Mouse (Mus musculus) small intestine, adult 2 months (tissue): ENCODE data around the gene Timm13. TPM values are rescaled to one million over a fixed set of nuclear protein-coding genes. Genes with fewer than 3 reads are reported as not detected.
A peak's percentile ranks its signal among the peaks of the same experiment; 100 is the strongest.

Experiments used
- H3K27ac ChIP-seq: fragments of 200-500 bp; 2 replicates; pipeline ENCODE4 v1.5.1; 2012; ENCODE audit warnings: low read depth, low read length, control low read depth, inconsistent platforms; ENCODE audit not compliant: insufficient read depth
- H3K27me3 ChIP-seq: fragments of 200-500 bp; 2 replicates; pipeline ENCODE4 v1.6.1; 2012; ENCODE audit warnings: mild to moderate bottlenecking, moderate library complexity, low read length, inconsistent platforms; ENCODE audit not compliant: control insufficient read depth, insufficient read depth
- H3K36me3 ChIP-seq: fragments of 200-500 bp; 2 replicates; pipeline ENCODE4 v1.6.1; 2012; ENCODE audit warnings: mild to moderate bottlenecking, low read length, control low read depth, inconsistent platforms; ENCODE audit not compliant: control insufficient read depth, insufficient read depth
- H3K4me1 ChIP-seq: fragments of 200-500 bp; 2 replicates; pipeline ENCODE4 v1.6.1; 2012; ENCODE audit warnings: low read length, inconsistent platforms, mixed read lengths; ENCODE audit not compliant: control insufficient read depth, insufficient read depth, insufficient read length
- H3K4me3 ChIP-seq: fragments of 200-500 bp; 2 replicates; pipeline ENCODE4 v1.5.1; 2012; ENCODE audit warnings: low read depth, mild to moderate bottlenecking, control low read depth, inconsistent platforms, low read length, moderate library complexity
- CTCF ChIP-seq: fragments of 200-500 bp; IDR thresholded peaks from 2 replicates; pipeline ENCODE4 v1.5.1; 2012; ENCODE audit warnings: low read depth, mild to moderate bottlenecking, control low read depth, inconsistent platforms, low read length, moderate library complexity, mixed read lengths; ENCODE audit not compliant: insufficient replicate concordance, insufficient read length; ENCODE audit errors: extremely low read depth
- POLR2A ChIP-seq: fragments of 200-500 bp; IDR thresholded peaks from 2 replicates; pipeline ENCODE4 v1.6.1; 2012; ENCODE audit warnings: low read depth, mild to moderate bottlenecking, control low read depth, inconsistent platforms, low read length, moderate library complexity
- WGBS: fragments of 180-500 bp; shearing (Covaris S2); methylation state at CpG from one replicate; pipeline ENCODE4 v1.1.7; 2018; 5-methylcytosine and 5-hydroxymethylcytosine counted together
- polyA plus RNA-seq: library from polyadenylated mRNA; depleted of rRNA; stranded (reverse); fragments of >200 nt; gene quantifications from 2 replicates; pipeline ENCODE4 v1.2.3, GENCODE M21; 2012; rRNA removed

Gene Timm13
- polyA plus RNA-seq, 1 experiment: 250 TPM

- H3K4me3 ChIP-seq: no peak overlapping the region
- peaks cover 13% of the 10 kb centered on the region for H3K36me3 ChIP-seq
- no peaks in the 10 kb centered on the region for H3K27me3 ChIP-seq
- H3K27ac ChIP-seq: no peak overlapping the region
- TF ChIP-seq CTCF (no peak), POLR2A (no peak)
- H3K4me1 ChIP-seq: peaks cover 16% of the 10 kb centered on the region
- 42% methylated on average over 5 of the region's 5 CpGs for WGBS
These were observed 43.9 kb downstream of the Timm13 start for GRCm38 (mm10) chr10:80856908-80857307.

GRCm38 (mm10) chr10:80856267-80856666, 44.5 kb downstream of the Timm13 start:
- Histone ChIP-seq H3K4me3 (no peak overlapping the region), H3K4me1 (peaks cover 16% of the 10 kb centered on the region), H3K27ac (no peak overlapping the region), H3K27me3 (no peaks in the 10 kb centered on the region), H3K36me3 (peaks cover 14% of the 10 kb centered on the region)
- 63% methylated on average over 3 of the region's 3 CpGs for WGBS
- TF ChIP-seq POLR2A: no peak

DNA sequence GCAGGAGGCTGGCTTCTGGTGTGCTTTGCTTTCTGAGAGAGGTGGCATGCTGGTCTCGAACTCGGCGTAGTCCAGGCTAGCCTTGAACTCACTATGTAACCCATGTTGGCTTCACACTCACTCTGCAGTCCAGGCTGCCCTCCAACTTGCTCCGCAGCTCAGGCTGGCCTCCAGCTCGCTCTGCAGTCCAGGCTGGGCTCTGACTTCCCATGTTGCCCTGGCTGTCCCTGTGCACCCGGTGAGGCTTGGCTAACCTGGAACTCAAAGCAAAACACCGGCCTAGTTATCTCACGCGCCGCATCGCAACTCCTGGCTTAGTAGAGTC, 45.1 kb downstream of the Timm13 start:
- no peaks in the 10 kb centered on the region for H3K27me3 ChIP-seq
- peaks cover 12% of the 10 kb centered on the region for H3K36me3 ChIP-seq
- no peak for TF ChIP-seq CTCF
- no peak for TF ChIP-seq POLR2A
- 15% methylated on average over 11 of the region's 11 CpGs for WGBS
- H3K27ac ChIP-seq: no peak overlapping the region
- H3K4me1 ChIP-seq: peaks cover 16% of the 10 kb centered on the region
- peak overlapping the region; percentile 81 for H3K4me3 ChIP-seq

- H3K4me1 ChIP-seq: peaks cover 16% of the 10 kb centered on the region
- no peak within 1 kb of the TSS for H3K27ac ChIP-seq
- H3K27me3 ChIP-seq: no peaks in the 10 kb centered on the region
- TF ChIP-seq POLR2A (peak; percentile 67), CTCF (no peak)
- under 1% methylated on average over 81 of the region's 81 CpGs for WGBS
- peaks cover 12% of the 10 kb centered on the region for H3K36me3 ChIP-seq
- H3K4me3 ChIP-seq: peak within 1 kb of the TSS; percentile 81
These were observed 45.6 kb downstream of the Timm13 start, which contains the start of the genes Lsm7 and Sppl2b for GRCm38 (mm10) chr10:80854913-80855748. Lsm7 (minus strand) TSS chr10:80855209. Sppl2b (plus strand) TSS chr10:80855275.

Other genes starting within 250 kb of the Timm13 start
- 45.4 and 84.1 TPM in 2 replicates for gene Btbd2, start 243.9 kb downstream of the Timm13 start, polyA plus RNA-seq
- 96.1 and 146 TPM in 2 replicates for gene Mknk2, start 222.9 kb downstream of the Timm13 start, polyA plus RNA-seq
- 26.5 and 40.0 TPM in 2 replicates for gene Mob3a, start 199.0 kb downstream of the Timm13 start, polyA plus RNA-seq
- gene Izumo4, start 198.8 kb downstream of the Timm13 start, polyA plus RNA-seq: 20.8 and 36.3 TPM in 2 replicates
- gene Ap3d1, start 158.7 kb downstream of the Timm13 start, polyA plus RNA-seq: 64.9 and 110 TPM in 2 replicates
- gene Dot1l, start 145.8 kb downstream of the Timm13 start, polyA plus RNA-seq: 57.6 and 83.7 TPM in 2 replicates
- gene Sf3a2, start 102.8 kb downstream of the Timm13 start, polyA plus RNA-seq: 23.0 and 40.2 TPM in 2 replicates
- 26.0 and 41.8 TPM in 2 replicates for gene Plekhj1, start 102.3 kb downstream of the Timm13 start, polyA plus RNA-seq
- gene Amh, start 95.7 kb downstream of the Timm13 start, polyA plus RNA-seq: 0.87 and 0.95 TPM in 2 replicates
- not detected in 2 replicates for gene Jsrp1, start 87.5 kb downstream of the Timm13 start, polyA plus RNA-seq
- gene Oaz1, start 74.3 kb downstream of the Timm13 start, polyA plus RNA-seq: 771 and 1,172 TPM in 2 replicates
- gene Lingo3, start 56.9 kb downstream of the Timm13 start, polyA plus RNA-seq: 0.06 and 0.08 TPM in 2 replicates
- 61.1 and 82.7 TPM in 2 replicates for gene Lsm7, start 45.8 kb downstream of the Timm13 start, polyA plus RNA-seq
- 43.1 and 81.2 TPM in 2 replicates for gene Sppl2b, start 45.7 kb downstream of the Timm13 start, polyA plus RNA-seq
- gene Tmprss9, start 29.1 kb downstream of the Timm13 start, polyA plus RNA-seq: 0.66 and 1.3 TPM in 2 replicates
- 14.5 and 29.2 TPM in 2 replicates for gene Lmnb2, start 17.3 kb upstream of the Timm13 start, polyA plus RNA-seq
- gene Gadd45b, start 29.1 kb upstream of the Timm13 start, polyA plus RNA-seq: 16.2 and 29.7 TPM in 2 replicates
- 0.44 and 0.74 TPM in 2 replicates for gene Gng7, start 114.0 kb upstream of the Timm13 start, polyA plus RNA-seq
- gene Diras1, start 124.7 kb upstream of the Timm13 start, polyA plus RNA-seq: 0.32 and 0.38 TPM in 2 replicates
- gene Slc39a3, start 136.5 kb upstream of the Timm13 start, polyA plus RNA-seq: 19.3 and 31.6 TPM in 2 replicates
- gene Sgta, start 159.2 kb upstream of the Timm13 start, polyA plus RNA-seq: 116 and 222 TPM in 2 replicates
- gene Thop1, start 169.1 kb upstream of the Timm13 start, polyA plus RNA-seq: 26.5 and 33.3 TPM in 2 replicates
- gene Creb3l3, start 197.9 kb upstream of the Timm13 start, polyA plus RNA-seq: 163 and 498 TPM in 2 replicates
- 214 and 554 TPM in 2 replicates for gene Map2k2, start 204.9 kb upstream of the Timm13 start, polyA plus RNA-seq
- 94.8 and 187 TPM in 2 replicates for gene Zbtb7a, start 234.3 kb upstream of the Timm13 start, polyA plus RNA-seq